Mouse (Mus musculus) liver, embryonic 14.5 days (tissue): Measurements from ENCODE around the gene Bcl2l1.

Experiments
- CTCF ChIP-seq: IDR thresholded peaks from 2 replicates; pipeline ENCODE4 v1.5.1; 2016; ENCODE audit warnings: antibody characterized with exemption, low read depth, control low read depth
- EP300 ChIP-seq: IDR thresholded peaks from 2 replicates; pipeline ENCODE4 v1.6.1; 2016; ENCODE audit warnings: antibody characterized with exemption, low read depth

DNA sequence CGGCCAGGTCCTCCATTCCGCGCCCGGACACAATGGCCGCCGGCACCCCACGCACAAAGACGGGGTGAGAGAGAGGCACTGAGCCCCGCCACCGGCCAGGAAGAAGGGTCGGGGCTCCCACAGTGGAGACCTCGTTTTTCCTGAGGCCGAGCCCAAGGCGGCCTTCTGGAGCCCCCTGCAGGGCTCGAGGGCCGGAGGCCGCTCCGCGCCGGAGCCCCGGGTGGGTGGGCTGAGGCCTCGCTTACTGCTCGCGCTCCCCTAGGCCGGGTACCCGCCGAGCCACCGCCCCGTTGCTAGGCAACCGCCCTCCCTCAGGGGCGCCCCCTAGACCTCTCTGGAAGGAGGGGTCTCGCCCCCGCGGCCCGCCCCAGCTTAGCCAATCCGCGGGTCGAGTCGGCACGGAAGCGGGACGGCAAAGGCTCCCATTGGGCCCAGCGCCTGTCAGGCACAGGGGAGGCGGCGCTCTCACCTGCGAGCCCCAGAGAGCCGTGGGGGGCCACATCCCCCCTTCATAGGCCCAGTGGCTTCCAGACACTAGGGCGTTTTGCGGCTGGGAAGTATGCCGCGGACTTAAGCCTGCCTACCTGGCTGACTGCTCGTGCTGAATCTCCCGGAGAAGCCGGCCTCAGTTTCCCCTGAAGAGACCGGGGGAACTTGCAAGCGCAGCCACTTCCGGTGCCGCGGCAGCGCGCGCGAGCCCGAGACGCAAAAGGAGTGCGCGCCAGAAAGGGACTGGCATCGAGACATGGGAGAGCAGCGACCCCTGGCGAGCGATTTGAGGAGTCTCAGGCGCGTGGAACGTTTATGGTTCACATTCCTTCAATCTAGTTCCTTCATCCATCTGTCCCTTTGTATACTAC lies at the start of gene Bcl2l1:
- TF ChIP-seq EP300 (peak; percentile 27; the same call in 1 of the 2 replicates), CTCF (peak; percentile 99)
